Mouse (Mus musculus) forebrain, embryonic 12.5 days (tissue): Measurements from ENCODE around the gene Syt3. TPM values are rescaled to one million over a fixed set of nuclear protein-coding genes. Genes with fewer than 3 reads are reported as not detected.
A peak's percentile ranks its signal among the peaks of the same experiment; 100 is the strongest.

Source experiments
- ATAC-seq: fragments of 200-750 bp; cut with Nextera tagmentation; 2 replicates; pipeline ENCODE4 v1.8.0; 2017; ENCODE audit warnings: moderate TSS enrichment; ENCODE audit not compliant: low FRiP score
- H3K27ac ChIP-seq: fragments of 300-500 bp; sonication (generic); 2 replicates; pipeline ENCODE4 v1.5.1; 2016; ENCODE audit warnings: mild to moderate bottlenecking
- H3K27me3 ChIP-seq: fragments of 300-500 bp; sonication (generic); 2 replicates; pipeline ENCODE4 v1.6.1; 2016; ENCODE audit warnings: mild to moderate bottlenecking
- H3K36me3 ChIP-seq: fragments of 300-500 bp; sonication (generic); replicated peaks from 2 replicates; pipeline ENCODE4 v1.6.1; 2016; ENCODE audit warnings: mild to moderate bottlenecking
- H3K4me1 ChIP-seq: fragments of 300-500 bp; sonication (generic); 2 replicates; pipeline ENCODE4 v1.6.1; 2016
- H3K4me2 ChIP-seq: fragments of 300-500 bp; sonication (generic); 2 replicates; pipeline ENCODE4 v1.6.1; 2016; ENCODE audit warnings: mild to moderate bottlenecking, moderate library complexity
- H3K4me3 ChIP-seq: fragments of 300-500 bp; sonication (generic); replicated peaks from 2 replicates; pipeline ENCODE4 v1.5.1; 2016; ENCODE audit warnings: mild to moderate bottlenecking
- H3K9ac ChIP-seq: fragments of 300-500 bp; sonication (generic); 2 replicates; pipeline ENCODE4 v1.6.1; 2016; ENCODE audit warnings: mild to moderate bottlenecking
- H3K9me3 ChIP-seq: fragments of 300-500 bp; sonication (generic); 2 replicates; pipeline ENCODE4 v1.6.1; 2016
- WGBS: fragments of 180-500 bp; shearing (Covaris S2); methylation state at CpG from one replicate; pipeline ENCODE4 v1.1.7; 2016; 5-methylcytosine and 5-hydroxymethylcytosine counted together
- polyA plus RNA-seq: library from polyadenylated mRNA; unstranded; fragments of >200 nt; fragmentation: Nextera tagmentation; extraction: Ambion mirVana; gene quantifications from 2 replicates; pipeline ENCODE4 v1.2.1, GENCODE M21; 2016

The Syt3 gene
- polyA plus RNA-seq, 1 experiment from 2014 or later: 6.6 TPM

- Histone ChIP-seq H3K4me3 (no peak overlapping the region), H3K9ac (no peak overlapping the region), H3K36me3 (no peaks in the 10 kb centered on the region), H3K9me3 (no peaks in the 10 kb centered on the region), H3K4me2 (no peak overlapping the region), H3K27me3 (peaks cover 28% of the 10 kb centered on the region; the same call in 1 of the 2 replicates), H3K27ac (no peak overlapping the region), H3K4me1 (no peaks in the 10 kb centered on the region)
- 87% methylated on average over 4 of the region's 4 CpGs for WGBS
- ATAC-seq: no peak
Observed at GRCm38 (mm10) chr7:44391831-44392230, 7.9 kb downstream of the Syt3 start.

GRCm38 (mm10) chr7:44392341-44392740 lies 8.4 kb downstream of the Syt3 start:
- Histone ChIP-seq H3K4me3 (no peak overlapping the region), H3K36me3 (no peaks in the 10 kb centered on the region), H3K27ac (no peak overlapping the region), H3K4me2 (no peak overlapping the region), H3K4me1 (no peaks in the 10 kb centered on the region), H3K9ac (no peak overlapping the region), H3K27me3 (peaks cover 32% of the 10 kb centered on the region; the same call in 1 of the 2 replicates), H3K9me3 (no peaks in the 10 kb centered on the region)
- 88% methylated on average over 14 of the region's 14 CpGs for WGBS
- no peak for ATAC-seq

DNA sequence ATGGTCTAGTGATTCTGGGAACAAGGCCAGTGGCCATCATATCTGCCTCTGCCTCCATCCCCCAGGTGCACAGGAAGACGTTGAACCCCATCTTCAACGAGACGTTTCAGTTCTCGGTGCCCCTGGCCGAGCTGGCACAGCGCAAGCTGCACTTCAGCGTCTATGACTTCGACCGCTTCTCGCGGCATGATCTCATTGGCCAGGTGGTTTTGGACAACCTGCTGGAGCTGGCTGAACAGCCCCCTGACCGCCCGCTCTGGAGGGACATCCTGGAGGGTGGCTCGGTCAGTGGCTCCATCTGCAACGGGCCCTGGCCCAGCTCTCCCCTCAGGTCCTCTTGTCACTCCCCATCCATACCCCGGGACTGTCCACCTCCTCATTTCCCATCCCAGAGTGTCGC lies 9.4 kb downstream of the Syt3 start:
- no peak overlapping the region for H3K4me3 ChIP-seq
- H3K27ac ChIP-seq: no peak overlapping the region
- H3K9me3 ChIP-seq: no peaks in the 10 kb centered on the region
- 94% methylated on average over 17 of the region's 17 CpGs for WGBS
- peaks cover 27% of the 10 kb centered on the region; the same call in 1 of the 2 replicates for H3K27me3 ChIP-seq
- ATAC-seq: no peak
- no peak overlapping the region for H3K9ac ChIP-seq
- no peak overlapping the region for H3K4me2 ChIP-seq
- no peaks in the 10 kb centered on the region for H3K4me1 ChIP-seq
- H3K36me3 ChIP-seq: no peaks in the 10 kb centered on the region

GRCm38 (mm10) chr7:44398570-44398969 lies 14.7 kb downstream of the Syt3 start:
- H3K4me1 ChIP-seq: peaks cover 8% of the 10 kb centered on the region; the same call in 1 of the 2 replicates
- H3K9me3 ChIP-seq: no peaks in the 10 kb centered on the region
- H3K36me3 ChIP-seq: no peaks in the 10 kb centered on the region
- H3K9ac ChIP-seq: no peak overlapping the region
- H3K4me3 ChIP-seq: no peak overlapping the region
- ATAC-seq: peak; percentile 84
- WGBS: 8% methylated on average over 3 of the region's 3 CpGs
- no peak overlapping the region for H3K27ac ChIP-seq
- H3K27me3 ChIP-seq: peaks cover 24% of the 10 kb centered on the region
- H3K4me2 ChIP-seq: no peak overlapping the region

DNA sequence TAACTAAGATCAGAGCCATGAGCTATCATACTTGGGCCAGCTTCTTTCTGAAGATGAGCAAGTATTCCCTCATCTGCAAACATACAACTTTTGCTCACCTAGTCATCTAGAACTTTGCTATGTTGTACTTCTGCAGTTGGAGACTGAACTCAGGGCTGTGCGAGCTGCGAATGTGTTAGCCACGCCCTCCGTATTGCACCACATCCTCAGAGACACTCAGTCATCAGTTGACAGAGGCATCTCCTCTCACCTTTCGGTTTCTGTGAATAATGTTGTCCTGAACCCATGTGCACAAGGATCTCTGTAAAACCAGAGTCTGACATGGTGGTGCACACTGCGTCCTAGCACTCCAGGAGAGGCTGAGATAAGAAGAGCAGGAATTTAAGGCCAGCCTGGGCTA lies 17.8 kb downstream of the Syt3 start:
- H3K36me3 ChIP-seq: no peaks in the 10 kb centered on the region
- H3K27ac ChIP-seq: no peak overlapping the region
- no peak overlapping the region for H3K9ac ChIP-seq
- no peak overlapping the region for H3K4me2 ChIP-seq
- 89% methylated on average over 6 of the region's 6 CpGs for WGBS
- H3K4me3 ChIP-seq: no peak overlapping the region
- peaks cover 18% of the 10 kb centered on the region for H3K4me1 ChIP-seq
- no peak for ATAC-seq
- H3K9me3 ChIP-seq: no peaks in the 10 kb centered on the region
- peaks cover 27% of the 10 kb centered on the region for H3K27me3 ChIP-seq

GRCm38 (mm10) chr7:44405346-44406014 lies 21.6 kb downstream of the Syt3 start:
- H3K36me3 ChIP-seq: no peaks in the 10 kb centered on the region
- H3K9ac ChIP-seq: 0 out of 2 replicates have a peak overlapping the region, but pooled peaks have one; percentile 17
- peaks cover 32% of the 10 kb centered on the region for H3K27me3 ChIP-seq
- no peaks in the 10 kb centered on the region for H3K9me3 ChIP-seq
- peak overlapping the region; percentile 85 for H3K27ac ChIP-seq
- peaks cover 11% of the 10 kb centered on the region for H3K4me1 ChIP-seq
- peak; percentile 98 for ATAC-seq
- WGBS: 2% methylated on average over 27 of the region's 27 CpGs
- peak overlapping the region; percentile 58 for H3K4me2 ChIP-seq
- H3K4me3 ChIP-seq: peak overlapping the region; percentile 39

DNA sequence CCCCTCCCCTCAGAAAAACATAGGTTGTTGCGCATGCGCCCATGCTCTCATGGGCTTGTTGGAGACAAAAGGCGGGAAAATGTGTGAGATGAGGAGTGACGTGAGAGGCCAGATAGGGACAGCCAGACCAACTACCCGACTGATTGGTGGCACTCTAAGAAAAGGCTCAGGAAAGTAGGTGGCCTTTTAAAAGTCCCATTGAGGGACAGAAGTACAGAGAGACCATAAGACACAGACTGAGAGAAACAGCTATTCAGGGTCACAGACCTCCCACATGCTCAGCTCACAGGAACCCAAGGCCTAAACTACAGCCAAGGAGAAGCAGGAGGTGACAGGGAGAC lies 22.1 kb downstream of the Syt3 start:
- H3K27me3 ChIP-seq: peaks cover 29% of the 10 kb centered on the region
- no peak overlapping the region for H3K27ac ChIP-seq
- peak overlapping the region; percentile 58; the same call in 1 of the 2 replicates for H3K4me2 ChIP-seq
- WGBS: under 1% methylated on average over 5 of the region's 5 CpGs
- H3K4me3 ChIP-seq: 0 out of 2 replicates have a peak overlapping the region, but pooled peaks have one; percentile 39
- H3K9ac ChIP-seq: no peak overlapping the region
- peaks cover 11% of the 10 kb centered on the region for H3K4me1 ChIP-seq
- H3K36me3 ChIP-seq: no peaks in the 10 kb centered on the region
- peak; percentile 70; the same call in 1 of the 2 replicates for ATAC-seq
- H3K9me3 ChIP-seq: no peaks in the 10 kb centered on the region

GRCm38 (mm10) chr7:44411144-44411543 lies 27.2 kb downstream of the Syt3 start:
- Histone ChIP-seq H3K4me3 (no peak overlapping the region), H3K9me3 (no peaks in the 10 kb centered on the region), H3K36me3 (no peaks in the 10 kb centered on the region), H3K4me2 (no peak overlapping the region), H3K27me3 (peaks cover 15% of the 10 kb centered on the region), H3K4me1 (peaks cover 3% of the 10 kb centered on the region), H3K9ac (no peak overlapping the region), H3K27ac (no peak overlapping the region)
- WGBS: 77% methylated on average over 4 of the region's 4 CpGs
- no peak for ATAC-seq

- WGBS: 89% methylated on average over 6 of the region's 6 CpGs
- Histone ChIP-seq H3K4me3 (no peak overlapping the region), H3K27ac (no peak overlapping the region), H3K27me3 (peaks cover 6% of the 10 kb centered on the region), H3K4me1 (no peaks in the 10 kb centered on the region), H3K9me3 (no peaks in the 10 kb centered on the region), H3K4me2 (no peak overlapping the region), H3K9ac (no peak overlapping the region), H3K36me3 (no peaks in the 10 kb centered on the region)
- no peak for ATAC-seq
Observed at GRCm38 (mm10) chr7:44413307-44413706, 29.4 kb downstream of the Syt3 start.

- Histone ChIP-seq H3K4me3 (peak overlapping the region; percentile 82), H3K9me3 (no peaks in the 10 kb centered on the region), H3K9ac (peak overlapping the region; percentile 95; the same call in 1 of the 2 replicates), H3K36me3 (no peaks in the 10 kb centered on the region), H3K4me1 (peaks cover 49% of the 10 kb centered on the region), H3K27ac (peak overlapping the region; percentile 99), H3K4me2 (peak overlapping the region; percentile 88), H3K27me3 (no peaks in the 10 kb centered on the region; the same call in 1 of the 2 replicates)
- 11% methylated on average over 8 of the region's 8 CpGs for WGBS
- ATAC-seq: peak; percentile 2; the same call in 1 of the 2 replicates
Observed at GRCm38 (mm10) chr7:44427666-44428065, 43.8 kb downstream of the Syt3 start.

- Histone ChIP-seq H3K9ac (peak overlapping the region; percentile 95), H3K4me2 (peak overlapping the region; percentile 88), H3K27me3 (no peaks in the 10 kb centered on the region; the same call in 1 of the 2 replicates), H3K4me3 (peak overlapping the region; percentile 82), H3K9me3 (no peaks in the 10 kb centered on the region), H3K4me1 (peaks cover 56% of the 10 kb centered on the region), H3K27ac (peak overlapping the region; percentile 99), H3K36me3 (no peaks in the 10 kb centered on the region)
- ATAC-seq: peak; percentile 42
- under 1% methylated on average over 17 of the region's 38 CpGs for WGBS
Observed at GRCm38 (mm10) chr7:44428171-44428950, 44.5 kb downstream of the Syt3 start.

- H3K36me3 ChIP-seq: 0 out of 2 replicates have a peak, but pooled peaks cover 1% of the 10 kb centered on the region
- peak within 1 kb of the TSS; percentile 88 for H3K4me2 ChIP-seq
- peak within 1 kb of the TSS; percentile 99 for H3K27ac ChIP-seq
- peak within 1 kb of the TSS; percentile 95 for H3K9ac ChIP-seq
- H3K4me1 ChIP-seq: peaks cover 58% of the 10 kb centered on the region
- peak within 1 kb of the TSS; percentile 82 for H3K4me3 ChIP-seq
- WGBS: under 1% methylated on average over 41 of the region's 69 CpGs
- H3K27me3 ChIP-seq: no peaks in the 10 kb centered on the region; the same call in 1 of the 2 replicates
- H3K9me3 ChIP-seq: no peaks in the 10 kb centered on the region
- peak; percentile 73 for ATAC-seq
Observed at GRCm38 (mm10) chr7:44428968-44429521, 45.1 kb downstream of the Syt3 start, which contains the start of gene Lrrc4b. Lrrc4b (plus strand) TSS chr7:44429018.
